Mouse (Mus musculus) spleen, adult 18-20 months (tissue): ENCODE data around the gene Sorl1.

Experiments
- DNase-seq, 2 experiments: peaks; one replicate each; pipeline ENCODE4 v3.0.0; 2022; ENCODE audit warnings: mixed read lengths in 2 of 2

Gene Sorl1

DNA sequence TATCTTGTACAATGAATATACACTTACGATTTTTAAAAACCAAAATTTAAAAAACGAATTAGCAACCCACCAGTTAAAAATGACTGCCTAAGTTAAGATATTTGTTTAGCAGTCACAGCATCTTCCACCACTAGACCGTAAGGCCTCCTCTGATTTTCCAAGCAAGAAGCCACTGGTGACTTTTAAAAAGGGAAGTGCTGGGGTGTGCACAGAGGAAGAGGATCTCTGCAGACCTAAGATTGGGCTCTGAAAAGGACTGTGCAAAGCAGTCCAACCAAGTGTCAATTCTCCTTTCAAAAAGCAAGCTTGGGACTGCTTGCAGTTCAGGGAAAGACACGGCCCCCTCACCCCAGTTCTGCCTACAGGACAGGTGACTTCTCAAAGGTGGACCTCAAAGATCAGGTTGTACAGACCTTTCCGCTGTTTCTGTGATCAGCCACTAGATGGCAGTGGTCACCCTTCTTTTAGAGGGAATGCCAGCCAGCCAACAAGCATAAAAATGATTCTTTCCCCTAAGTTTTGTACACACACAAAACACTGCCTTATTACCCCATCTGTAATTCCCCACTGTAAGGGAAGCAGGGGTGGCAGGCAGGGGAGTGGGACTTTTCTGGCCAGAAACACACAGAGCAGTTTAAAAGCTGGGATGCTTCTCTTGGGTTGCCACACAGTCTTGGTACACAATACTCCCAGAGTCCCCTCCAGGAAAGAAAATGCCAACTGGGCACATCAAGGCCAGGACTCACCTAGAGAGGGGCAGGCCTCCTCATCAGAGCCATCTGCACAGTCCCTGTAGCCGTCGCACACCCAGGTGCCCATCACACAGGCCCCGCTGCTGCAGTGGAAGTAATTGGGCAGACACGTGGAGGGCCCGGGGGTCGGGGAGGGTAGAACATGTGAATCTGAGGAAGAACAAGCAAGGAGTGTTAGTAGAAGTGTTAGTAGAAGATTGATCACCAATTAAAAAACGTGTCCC, 124.3 kb downstream of the Sorl1 start:
- DNase-seq: peak; percentile 24 to 48

DNA sequence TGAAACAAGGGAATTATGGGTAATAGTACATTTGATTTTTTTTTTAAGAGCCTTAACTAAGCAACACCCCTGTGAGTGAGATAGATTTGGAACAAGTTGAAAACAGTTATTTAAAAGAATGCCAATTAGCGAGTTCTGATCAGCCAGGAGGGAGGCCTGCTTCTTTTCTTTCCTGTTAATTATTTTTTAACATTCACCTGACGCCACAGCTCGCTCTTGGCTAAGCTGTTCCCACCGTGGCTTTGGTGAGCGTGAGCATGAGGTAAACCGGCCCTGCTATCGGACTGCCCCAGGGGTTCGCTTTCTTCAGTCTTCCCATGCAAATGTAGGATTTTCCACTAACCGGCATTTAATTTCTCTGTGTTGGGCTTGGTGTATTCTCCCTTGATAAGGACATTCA, 128.8 kb downstream of the Sorl1 start:
- no peak for DNase-seq

DNA sequence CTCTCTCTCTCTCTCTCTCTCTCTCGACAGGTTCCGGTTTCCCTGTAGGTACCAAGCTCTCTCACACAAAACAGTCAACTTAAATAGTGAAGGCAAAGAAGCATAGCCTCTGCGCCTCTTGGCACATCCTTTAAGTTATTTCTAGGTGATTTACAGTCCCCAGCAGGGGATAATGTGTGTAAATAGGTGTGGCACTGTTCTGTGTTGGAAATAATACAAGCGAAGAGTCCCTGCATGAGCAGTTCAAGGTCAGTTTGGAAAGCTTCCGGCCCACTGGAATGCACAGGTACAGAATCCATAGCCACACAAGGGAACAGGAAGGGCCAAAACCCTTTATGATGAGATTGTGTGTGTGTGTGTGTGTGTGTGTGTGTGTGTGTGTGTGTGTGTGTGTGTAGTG, 130.3 kb downstream of the Sorl1 start:
- DNase-seq: no peak

- DNase-seq: no peak
Observed at GRCm38 (mm10) chr9:41992841-41993240, 131.3 kb downstream of the Sorl1 start.

- DNase-seq: no peak
Observed at GRCm38 (mm10) chr9:41985636-41986035, 138.5 kb downstream of the Sorl1 start.

- no peak for DNase-seq
Observed at GRCm38 (mm10) chr9:41985052-41985451, 139.0 kb downstream of the Sorl1 start.

- DNase-seq: no peak
Observed at GRCm38 (mm10) chr9:41984306-41984705, 139.8 kb downstream of the Sorl1 start.

DNA sequence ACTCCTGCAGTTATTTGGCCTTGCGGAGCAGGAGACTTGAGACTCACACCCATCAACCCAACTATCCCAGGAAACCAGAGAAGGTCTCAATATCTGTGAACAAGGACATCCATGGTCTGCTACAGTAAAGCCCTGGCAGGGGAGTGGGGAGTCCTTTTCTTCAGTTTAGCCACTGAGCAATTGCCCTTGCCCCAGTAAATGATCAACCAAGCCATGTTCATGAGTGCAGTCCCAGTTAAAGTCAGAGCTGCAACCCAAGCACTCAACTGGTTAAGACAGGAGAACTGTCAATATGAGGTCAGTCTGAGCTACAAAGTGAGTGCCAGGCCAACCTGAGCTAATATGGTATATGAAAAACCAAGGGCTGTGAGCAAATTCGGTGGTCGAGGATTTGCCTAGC, 140.8 kb downstream of the Sorl1 start:
- no peak for DNase-seq

DNA sequence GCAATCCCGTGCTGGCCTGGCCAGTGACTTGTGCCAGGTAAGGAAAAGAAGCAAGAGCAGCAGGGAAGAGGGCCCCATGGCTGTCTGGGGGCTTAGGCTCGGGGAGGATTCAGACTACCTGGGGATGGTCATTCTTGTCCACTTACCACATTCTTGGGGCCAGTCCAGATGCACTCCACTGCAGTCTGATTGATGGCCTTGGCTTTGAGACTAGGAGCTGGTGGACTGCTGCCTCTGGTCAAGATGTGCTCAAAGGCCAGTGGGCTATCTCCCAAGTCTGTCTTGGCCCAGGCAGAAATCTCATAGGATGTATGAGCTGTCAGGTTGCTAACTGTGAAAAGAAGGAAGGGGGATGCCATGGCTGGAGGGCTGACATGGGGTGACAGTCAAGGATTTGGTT, 141.3 kb downstream of the Sorl1 start:
- DNase-seq: no peak

GRCm38 (mm10) chr9:41982023-41982422, 142.1 kb downstream of the Sorl1 start:
- no peak for DNase-seq

GRCm38 (mm10) chr9:41981306-41981705, 142.8 kb downstream of the Sorl1 start:
- no peak for DNase-seq

DNA sequence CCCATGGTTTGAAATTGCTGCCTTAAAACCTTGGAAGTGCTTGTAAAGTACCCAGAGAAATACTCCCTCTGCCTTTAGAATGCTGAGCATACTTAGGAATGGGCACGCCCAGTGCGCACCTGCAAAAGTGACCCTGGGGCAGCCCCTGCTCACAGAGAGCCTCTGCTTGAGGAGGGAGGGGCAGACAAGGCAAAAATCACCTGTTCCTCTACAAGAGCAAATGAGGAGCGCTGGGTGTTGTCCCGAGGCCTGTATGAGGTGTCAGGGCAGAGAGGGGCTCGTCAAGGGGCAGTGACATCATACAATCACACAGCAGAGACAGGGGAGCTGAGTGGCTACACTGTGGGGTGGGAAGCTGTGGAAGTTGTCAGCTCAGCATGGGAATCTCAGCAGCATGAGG, 143.3 kb downstream of the Sorl1 start:
- no peak for DNase-seq

GRCm38 (mm10) chr9:41978366-41978765, 145.7 kb downstream of the Sorl1 start:
- DNase-seq: no peak

DNA sequence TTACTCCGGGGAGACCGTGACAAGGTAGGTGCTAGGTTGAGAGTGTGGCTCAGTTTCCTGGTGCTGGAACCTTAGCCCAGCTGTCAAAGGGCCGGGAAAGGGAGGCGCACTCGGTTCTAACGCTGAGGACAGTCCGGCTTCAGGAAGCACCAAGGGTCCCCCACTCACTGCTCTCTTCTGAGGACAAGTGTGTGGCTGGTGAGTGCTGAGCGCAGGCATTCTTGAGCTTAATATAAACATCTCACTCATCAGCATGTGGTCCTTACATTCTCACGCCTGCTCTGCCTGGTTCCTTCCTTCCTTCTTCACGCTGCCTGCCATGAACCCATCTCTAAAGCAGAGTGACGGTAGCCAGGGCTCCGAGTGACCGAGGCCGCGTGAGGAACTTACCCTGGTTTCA, 148.1 kb downstream of the Sorl1 start:
- DNase-seq: no peak

DNA sequence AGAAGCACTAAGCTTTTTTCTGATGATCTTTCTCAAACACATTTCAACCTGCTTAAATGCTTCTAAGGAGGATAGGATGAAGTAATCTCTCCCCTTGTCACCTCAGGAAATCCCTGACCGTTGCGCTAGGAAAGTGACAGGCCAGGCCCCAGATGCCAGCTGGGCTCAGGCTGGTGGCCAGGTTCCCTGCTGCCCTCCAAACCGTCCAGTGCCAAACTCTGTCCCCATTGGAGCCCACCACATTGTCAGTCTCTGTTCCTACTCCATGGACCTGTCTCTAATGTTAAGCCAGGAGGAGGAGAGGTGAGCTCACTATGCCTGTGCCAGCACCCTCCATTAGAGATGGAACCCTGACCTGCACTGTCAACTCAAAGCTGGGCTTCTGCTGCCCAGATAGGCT, 149.4 kb downstream of the Sorl1 start:
- no peak for DNase-seq

- DNase-seq: no peak
Observed at GRCm38 (mm10) chr9:41973775-41974657, 150.1 kb downstream of the Sorl1 start.

- no peak for DNase-seq
Observed at GRCm38 (mm10) chr9:41969961-41970360, 154.1 kb downstream of the Sorl1 start.

DNA sequence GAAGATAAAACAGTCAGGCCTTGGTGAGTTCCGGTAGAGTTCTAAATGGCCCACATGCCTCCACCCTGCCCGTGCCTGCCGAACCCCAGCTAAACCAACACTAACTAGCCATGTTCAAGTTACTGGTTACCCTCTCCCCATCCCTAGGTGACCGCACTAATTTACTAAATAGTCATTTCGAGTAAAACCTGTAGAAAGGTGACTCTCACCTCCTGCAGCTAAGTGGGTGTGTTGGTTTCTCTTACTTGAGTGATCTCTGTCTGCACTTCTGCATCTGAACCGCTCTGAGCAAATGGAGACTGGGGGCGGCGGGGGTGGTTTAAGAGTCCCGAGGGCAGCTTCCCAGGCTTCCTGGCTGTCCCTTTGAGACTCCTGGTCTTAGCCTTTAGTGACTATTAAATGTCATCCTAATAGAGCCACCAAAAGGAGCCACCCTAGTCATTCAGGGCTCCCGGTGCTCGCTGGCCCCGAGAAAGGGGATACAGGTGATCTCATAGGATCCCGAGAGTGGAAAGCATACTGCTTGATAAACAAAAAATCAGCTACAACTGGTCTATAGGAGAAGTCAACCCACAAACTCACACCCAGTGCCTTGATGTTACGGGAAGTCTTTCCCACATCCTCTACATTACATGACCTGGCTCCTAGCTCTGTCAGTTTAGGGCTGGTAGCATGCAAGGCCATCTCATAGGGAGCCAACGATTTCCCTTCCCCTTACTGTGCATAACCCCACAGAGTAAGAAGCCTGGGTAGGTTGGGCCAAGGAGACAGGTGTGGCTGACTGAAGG, 155.2 kb downstream of the Sorl1 start:
- DNase-seq: no peak

- DNase-seq: no peak
Observed at GRCm38 (mm10) chr9:41961274-41961673, 162.8 kb downstream of the Sorl1 start.

DNA sequence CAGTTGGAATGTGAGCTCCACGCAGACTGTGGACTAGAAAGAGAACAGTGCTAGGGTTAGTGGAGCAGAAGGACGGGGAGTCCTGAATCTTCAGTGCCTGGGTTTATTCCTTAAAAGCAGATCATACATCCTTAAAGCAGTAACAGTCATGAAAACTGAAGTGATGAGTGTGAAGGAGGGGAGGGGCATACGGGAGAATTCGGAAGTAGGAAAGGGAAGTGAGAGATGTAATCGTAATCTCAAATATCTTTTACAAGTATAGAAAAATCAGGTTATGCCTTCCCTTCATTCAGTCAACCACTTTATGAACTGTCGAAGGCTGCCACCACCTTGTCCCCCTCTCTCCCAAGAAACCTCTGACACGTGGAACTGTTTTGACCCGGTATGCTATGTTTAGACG, 165.8 kb downstream of the Sorl1 start:
- DNase-seq: no peak

GRCm38 (mm10) chr9:41953486-41953885, 170.6 kb downstream of the Sorl1 start:
- DNase-seq: no peak

DNA sequence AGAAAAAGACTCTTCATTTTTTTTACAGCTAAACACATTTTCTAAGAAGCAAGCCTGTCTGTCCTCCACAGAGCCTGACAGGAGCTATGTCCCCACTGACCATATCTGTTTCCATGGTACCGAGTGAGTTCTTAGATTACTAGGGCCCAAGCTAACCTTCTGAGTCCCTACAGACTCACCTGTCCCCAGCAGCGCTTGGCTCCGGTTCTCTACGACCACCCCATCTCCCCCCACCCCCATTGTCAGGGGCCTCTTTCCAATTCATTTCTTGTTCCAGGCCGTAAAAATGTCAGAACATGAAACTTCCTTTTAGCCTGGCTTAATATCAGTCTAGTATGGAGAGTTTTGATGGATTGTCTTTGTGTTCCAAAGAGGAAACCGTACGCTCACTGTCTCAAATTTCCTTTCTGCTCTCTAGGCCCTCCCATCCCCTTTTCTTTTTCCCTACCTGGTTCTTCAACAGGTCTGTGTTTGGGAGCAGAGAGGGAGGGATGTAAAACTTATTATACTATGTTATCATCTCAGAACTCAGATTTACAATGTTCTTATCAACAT, 171.4 kb downstream of the Sorl1 start:
- no peak for DNase-seq
